Mouse (Mus musculus) kidney, embryonic 15.5 days (tissue): ENCODE data around the gene Syne2. TPM values are rescaled to one million over a fixed set of nuclear protein-coding genes. Genes with fewer than 3 reads are reported as not detected.
"Not testable (repeated sequence)": the region's sequence is repeated elsewhere in the genome, so short reads cannot be mapped to it uniquely, and the experiment has no call there.

Source experiments
- ATAC-seq: fragments of 200-750 bp; cut with Nextera tagmentation; replicated peaks from 2 replicates; pipeline ENCODE4 v1.8.0; 2017; ENCODE audit warnings: moderate TSS enrichment; ENCODE audit not compliant: low FRiP score
- H3K27ac ChIP-seq: fragments of 300-500 bp; sonication (generic); 2 replicates; pipeline ENCODE4 v1.5.1; 2015; ENCODE audit warnings: mild to moderate bottlenecking, inconsistent platforms
- H3K27me3 ChIP-seq: fragments of 300-500 bp; sonication (generic); 2 replicates; pipeline ENCODE4 v1.6.1; 2015; ENCODE audit warnings: inconsistent platforms
- H3K36me3 ChIP-seq: fragments of 300-500 bp; sonication (generic); 2 replicates; pipeline ENCODE4 v1.6.1; 2015; ENCODE audit warnings: inconsistent platforms
- H3K4me1 ChIP-seq: fragments of 300-500 bp; sonication (generic); 2 replicates; pipeline ENCODE4 v1.6.1; 2015; ENCODE audit warnings: inconsistent platforms
- H3K4me2 ChIP-seq: fragments of 300-500 bp; sonication (generic); 2 replicates; pipeline ENCODE4 v1.6.1; 2015; ENCODE audit warnings: moderate library complexity, mild to moderate bottlenecking, inconsistent platforms
- H3K4me3 ChIP-seq: fragments of 300-500 bp; sonication (generic); replicated peaks from 2 replicates; pipeline ENCODE4 v1.5.1; 2015; ENCODE audit warnings: mild to moderate bottlenecking, inconsistent platforms
- H3K9ac ChIP-seq: fragments of 300-500 bp; sonication (generic); 2 replicates; pipeline ENCODE4 v1.6.1; 2015; ENCODE audit warnings: mild to moderate bottlenecking, inconsistent platforms
- H3K9me3 ChIP-seq: fragments of 300-500 bp; sonication (generic); replicated peaks from 2 replicates; pipeline ENCODE4 v1.6.1; 2016; ENCODE audit warnings: inconsistent platforms
- WGBS: fragments of 180-500 bp; shearing (Covaris S2); methylation state at CpG from one replicate; pipeline ENCODE4 v1.1.7; 2015; ENCODE audit warnings: mixed read lengths; 5-methylcytosine and 5-hydroxymethylcytosine counted together
- polyA plus RNA-seq: library from polyadenylated mRNA; unstranded; fragments of >200 nt; fragmentation: Nextera tagmentation; extraction: Ambion mirVana; gene quantifications from 2 replicates; pipeline ENCODE4 v1.2.1, GENCODE M21; 2015

The Syne2 gene
- 60.2 and 60.9 TPM in 2 replicates for polyA plus RNA-seq

DNA sequence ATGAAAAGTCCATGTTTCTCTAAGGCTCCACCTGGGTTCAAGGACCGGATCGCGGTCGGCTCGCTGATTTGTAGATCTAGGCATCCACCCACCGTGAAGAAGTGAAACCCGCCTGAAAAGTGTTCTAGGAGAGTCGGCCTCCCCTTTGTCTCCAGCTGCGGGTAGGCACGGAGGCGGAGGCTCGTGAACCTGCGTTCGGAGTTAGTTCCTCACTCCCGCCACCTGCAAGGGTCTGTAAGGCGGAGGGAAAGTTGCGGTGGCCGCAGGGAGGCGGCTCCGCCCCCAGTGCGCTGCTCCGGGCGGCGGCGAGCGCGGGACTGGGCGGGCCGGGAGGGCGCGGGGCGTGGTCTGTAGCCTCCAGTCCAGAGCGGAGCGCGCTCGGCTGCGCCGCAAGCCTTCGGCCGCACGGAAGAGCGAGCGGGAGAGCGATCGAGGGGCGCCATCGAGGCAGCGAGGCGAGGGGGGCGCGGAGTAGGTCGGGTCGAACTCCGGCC, at the start of gene Syne2:
Gene Syne2 (plus strand): TSS at position 176 of the 494 bp plus-strand sequence.
- Histone ChIP-seq H3K27me3 (peaks cover 17% of the 10 kb centered on the region; the same call in 1 of the 2 replicates), H3K27ac (peak within 1 kb of the TSS; percentile 87), H3K4me1 (peaks cover 30% of the 10 kb centered on the region), H3K4me3 (peak within 1 kb of the TSS; percentile 93), H3K36me3 (no peaks in the 10 kb centered on the region), H3K9ac (peak within 1 kb of the TSS; percentile 93), H3K9me3 (no peaks in the 10 kb centered on the region), H3K4me2 (peak within 1 kb of the TSS; percentile 77)
- 0% methylated on average over 51 of the region's 54 CpGs for WGBS
- ATAC-seq, result peak; percentile 94

DNA sequence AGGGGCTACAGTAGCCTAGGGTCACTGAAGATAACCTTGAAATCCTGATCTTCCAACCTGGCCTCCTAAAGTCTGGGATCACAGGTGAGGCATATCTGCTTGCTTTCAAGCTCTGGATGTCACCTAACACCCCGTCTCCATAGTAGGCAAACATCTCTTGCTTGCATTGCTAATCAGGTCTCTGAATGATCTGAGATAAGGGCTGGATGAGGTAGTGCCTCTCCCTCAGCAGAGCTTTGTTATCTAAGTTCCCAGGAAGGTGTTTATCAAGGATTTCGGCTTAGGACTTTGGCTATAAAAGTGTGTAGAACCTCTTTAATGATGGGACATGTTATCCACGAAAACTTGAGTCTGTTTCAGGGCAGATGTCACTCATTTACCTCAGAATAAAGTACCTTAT, 46.5 kb upstream of the Syne2 start:
- WGBS, result 56% methylated on average over 3 of the region's 3 CpGs
- Histone ChIP-seq H3K27me3 (no peaks in the 10 kb centered on the region), H3K36me3 (no peaks in the 10 kb centered on the region), H3K9me3 (no peaks in the 10 kb centered on the region), H3K4me2 (no peak overlapping the region), H3K9ac (no peak overlapping the region), H3K4me3 (no peak overlapping the region), H3K4me1 (peaks cover 9% of the 10 kb centered on the region), H3K27ac (no peak overlapping the region)
- ATAC-seq, result no peak

DNA sequence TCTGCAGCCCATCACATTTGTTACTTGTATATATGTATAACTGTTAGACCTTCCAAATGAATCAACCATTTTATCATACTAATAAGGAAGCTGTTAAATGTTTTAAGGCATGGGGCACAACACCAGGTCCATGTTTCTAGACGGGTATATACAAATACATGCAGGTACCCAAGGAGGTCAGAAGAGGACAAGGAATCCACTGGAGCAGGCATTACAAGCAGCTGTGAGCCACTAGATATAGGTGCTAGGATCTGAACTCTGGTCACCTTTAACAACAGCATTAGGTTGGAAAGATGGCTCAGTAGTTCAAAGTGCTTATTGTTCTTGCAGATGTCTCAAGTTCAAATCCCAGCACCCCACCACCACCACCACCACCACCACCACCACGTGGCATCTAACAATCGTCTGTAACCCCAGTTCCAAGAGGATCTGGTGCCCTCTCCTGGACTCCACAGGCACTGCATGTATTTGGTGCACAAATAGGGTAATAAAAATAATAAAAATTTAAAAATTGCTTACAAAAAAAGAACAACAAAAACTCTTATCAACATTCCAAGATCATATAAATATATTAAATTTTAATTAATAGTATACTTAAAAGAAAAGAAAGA, 45.4 kb upstream of the Syne2 start:
- Histone ChIP-seq H3K9ac (no peak overlapping the region), H3K4me1 (no peaks in the 10 kb centered on the region), H3K4me2 (no peak overlapping the region), H3K4me3 (no peak overlapping the region), H3K9me3 (no peaks in the 10 kb centered on the region), H3K36me3 (no peaks in the 10 kb centered on the region), H3K27me3 (no peaks in the 10 kb centered on the region), H3K27ac (no peak overlapping the region)
- 35% methylated on average over 3 of the region's 3 CpGs for WGBS
- no peak for ATAC-seq

DNA sequence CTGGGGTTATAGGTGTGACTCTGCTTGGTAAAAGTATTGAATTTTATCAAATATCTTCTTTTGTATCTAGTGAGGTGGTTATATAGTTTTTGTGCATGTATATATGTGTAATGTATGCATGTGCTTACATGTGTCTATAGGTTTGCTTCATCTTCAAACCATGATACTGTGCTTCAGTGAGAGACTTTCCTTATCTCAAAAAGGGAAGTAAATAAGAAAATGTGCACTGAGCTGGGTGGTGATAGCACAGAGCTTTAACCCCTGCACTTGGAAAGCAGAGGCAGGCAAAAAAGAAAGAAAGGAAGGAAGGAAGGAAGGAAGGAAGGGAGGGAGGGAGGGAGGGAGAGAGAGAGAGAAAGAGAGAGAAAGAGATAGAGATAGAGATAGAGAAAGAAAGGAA, 36.5 kb upstream of the Syne2 start:
- H3K36me3 ChIP-seq, result no peaks in the 10 kb centered on the region
- H3K9ac ChIP-seq, result no peak overlapping the region
- no peaks in the 10 kb centered on the region for H3K9me3 ChIP-seq
- H3K4me1 ChIP-seq, result 0 out of 2 replicates have a peak, but pooled peaks cover 2% of the 10 kb centered on the region
- H3K27ac ChIP-seq, result no peak overlapping the region
- H3K27me3 ChIP-seq, result no peaks in the 10 kb centered on the region
- no peak overlapping the region for H3K4me3 ChIP-seq
- no peak for ATAC-seq
- H3K4me2 ChIP-seq, result no peak overlapping the region

DNA sequence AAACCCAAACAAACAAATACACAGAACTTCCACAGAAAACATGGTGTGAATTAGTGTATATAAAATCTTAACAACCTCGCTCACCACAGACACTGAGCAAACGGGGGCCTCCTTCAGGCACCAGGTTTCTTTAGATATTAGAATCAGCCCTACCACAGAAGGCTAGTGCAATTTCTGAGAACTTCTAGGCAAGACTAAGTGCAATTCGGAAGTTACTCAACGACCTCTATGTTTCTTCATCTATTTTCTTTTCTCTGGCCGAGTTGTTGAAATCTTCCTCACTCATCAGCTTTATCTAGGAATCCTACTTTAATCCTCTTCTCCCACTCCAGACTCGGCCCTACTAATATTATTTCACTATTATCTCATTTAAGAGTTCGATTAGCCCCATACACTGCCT, 35.9 kb upstream of the Syne2 start:
- Histone ChIP-seq H3K9ac (no peak overlapping the region), H3K9me3 (no peaks in the 10 kb centered on the region), H3K4me3 (no peak overlapping the region), H3K36me3 (no peaks in the 10 kb centered on the region), H3K4me1 (0 out of 2 replicates have a peak, but pooled peaks cover 2% of the 10 kb centered on the region), H3K27me3 (no peaks in the 10 kb centered on the region), H3K27ac (no peak overlapping the region), H3K4me2 (no peak overlapping the region)
- ATAC-seq, result no peak
- 86% methylated on average over 7 of the region's 7 CpGs for WGBS

DNA sequence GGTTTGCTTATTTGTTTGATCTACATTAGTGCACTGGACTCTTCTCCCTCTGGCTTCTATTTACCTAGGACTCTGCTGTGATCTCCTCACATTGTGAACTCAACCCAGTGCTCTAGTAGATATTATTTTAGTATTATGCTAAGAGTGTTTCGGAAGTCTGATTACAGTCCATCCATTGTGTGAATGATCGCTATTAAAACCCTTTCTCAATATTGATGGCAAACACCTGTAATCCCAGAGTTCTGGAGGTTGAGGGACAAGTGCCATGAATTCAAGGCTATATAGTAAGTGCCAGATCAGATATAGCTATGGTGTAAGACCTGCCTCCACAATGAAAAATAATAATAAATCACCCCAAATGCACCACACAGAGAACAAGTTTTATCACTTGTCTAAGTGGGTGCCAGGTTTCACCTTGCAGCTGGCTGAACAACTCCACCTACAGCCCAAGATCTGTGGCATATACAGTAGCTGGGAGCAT, 33.6 kb upstream of the Syne2 start:
- Histone ChIP-seq H3K4me3 (no peak overlapping the region), H3K4me2 (no peak overlapping the region), H3K36me3 (no peaks in the 10 kb centered on the region), H3K27me3 (no peaks in the 10 kb centered on the region; the same call in 1 of the 2 replicates), H3K9me3 (no peaks in the 10 kb centered on the region), H3K4me1 (0 out of 2 replicates have a peak, but pooled peaks cover 2% of the 10 kb centered on the region), H3K9ac (no peak overlapping the region), H3K27ac (no peak overlapping the region)
- 83% methylated on average over 2 of the region's 2 CpGs for WGBS
- ATAC-seq, result no peak

DNA sequence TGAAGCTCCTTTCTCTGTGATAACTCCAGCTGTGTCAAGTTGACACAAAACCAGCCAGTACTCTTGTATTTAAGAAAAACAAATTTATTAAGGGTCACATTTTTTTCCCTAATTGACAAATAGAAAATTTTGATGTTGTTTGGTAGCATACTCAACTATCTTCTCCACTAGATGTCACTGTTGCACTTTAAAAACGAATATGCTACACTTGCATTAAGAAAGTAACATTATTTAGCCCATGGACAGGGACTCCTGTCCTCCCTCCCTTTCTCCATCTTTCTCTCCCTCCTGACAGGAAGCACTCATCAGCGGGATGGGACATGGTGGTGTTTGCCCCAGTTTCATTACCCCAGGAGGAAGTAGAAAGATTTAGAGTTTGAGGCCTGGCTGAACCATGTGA, 31.3 kb upstream of the Syne2 start:
- not testable (repeated sequence) for H3K27me3 ChIP-seq, H3K9ac ChIP-seq, H3K4me2 ChIP-seq, H3K4me3 ChIP-seq, H3K4me1 ChIP-seq, H3K36me3 ChIP-seq, H3K9me3 ChIP-seq, H3K27ac ChIP-seq
- 4% methylated on average over 2 of the region's 2 CpGs for WGBS
- 0 out of 2 replicates have a peak, but pooled peaks have one; percentile 60 for ATAC-seq

DNA sequence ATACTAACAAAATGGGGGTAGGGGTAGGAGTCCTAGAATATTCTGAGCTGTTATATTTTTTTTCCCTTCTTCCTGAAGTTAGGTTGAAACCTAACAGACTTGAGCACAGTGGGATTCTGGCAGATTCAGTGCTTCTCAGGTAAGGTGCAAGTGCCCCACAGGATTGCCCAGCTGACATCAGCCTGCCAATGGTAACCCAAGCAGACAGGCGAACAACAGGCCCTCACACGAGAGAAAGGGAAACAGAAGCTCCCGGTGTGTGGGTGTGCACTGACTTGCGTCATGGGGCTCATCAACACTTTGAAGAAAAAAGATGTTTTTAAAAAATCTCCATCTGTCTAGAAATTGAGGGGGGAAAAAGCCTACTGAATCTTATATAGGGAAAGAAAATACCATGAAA, 28.5 kb upstream of the Syne2 start:
- WGBS, result 52% methylated on average over 4 of the region's 4 CpGs
- H3K9me3 ChIP-seq, result no peaks in the 10 kb centered on the region
- ATAC-seq, result no peak

DNA sequence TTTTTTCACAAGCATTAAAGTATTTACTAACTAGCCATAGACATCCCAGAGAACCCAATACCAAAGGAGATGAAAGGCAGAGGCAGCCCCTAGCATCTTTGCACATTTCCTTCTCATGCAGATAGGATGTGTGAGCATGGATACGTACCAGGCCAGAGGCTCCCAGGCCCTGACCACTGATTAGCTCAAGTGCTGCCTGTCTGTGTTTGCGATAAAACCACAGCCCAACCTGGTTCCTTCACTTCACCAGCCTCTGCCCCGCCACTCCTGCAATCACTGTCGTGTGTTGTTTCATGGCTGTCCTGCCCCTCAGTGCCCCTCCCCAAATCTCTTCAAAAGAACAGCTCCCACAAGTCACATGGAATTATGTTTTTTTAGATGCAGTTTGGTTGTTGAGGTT, 23.4 kb upstream of the Syne2 start:
- ATAC-seq, result no peak
- Histone ChIP-seq H3K27ac (no peak overlapping the region), H3K9me3 (0 out of 2 replicates have a peak, but pooled peaks cover 3% of the 10 kb centered on the region), H3K4me2 (no peak overlapping the region), H3K27me3 (no peaks in the 10 kb centered on the region), H3K9ac (no peak overlapping the region), H3K4me3 (no peak overlapping the region), H3K4me1 (no peaks in the 10 kb centered on the region), H3K36me3 (no peaks in the 10 kb centered on the region)
- WGBS, result 74% methylated on average over 4 of the region's 4 CpGs

More for the DNA sequence above, 28.5 kb upstream of the Syne2 start:
- H3K4me3 ChIP-seq, result no peak overlapping the region
- no peak overlapping the region for H3K9ac ChIP-seq
- no peak overlapping the region for H3K27ac ChIP-seq
- H3K4me1 ChIP-seq, result 0 out of 2 replicates have a peak, but pooled peaks cover 2% of the 10 kb centered on the region
- no peaks in the 10 kb centered on the region for H3K36me3 ChIP-seq
- no peaks in the 10 kb centered on the region; the same call in 1 of the 2 replicates for H3K27me3 ChIP-seq
- H3K4me2 ChIP-seq, result no peak overlapping the region

DNA sequence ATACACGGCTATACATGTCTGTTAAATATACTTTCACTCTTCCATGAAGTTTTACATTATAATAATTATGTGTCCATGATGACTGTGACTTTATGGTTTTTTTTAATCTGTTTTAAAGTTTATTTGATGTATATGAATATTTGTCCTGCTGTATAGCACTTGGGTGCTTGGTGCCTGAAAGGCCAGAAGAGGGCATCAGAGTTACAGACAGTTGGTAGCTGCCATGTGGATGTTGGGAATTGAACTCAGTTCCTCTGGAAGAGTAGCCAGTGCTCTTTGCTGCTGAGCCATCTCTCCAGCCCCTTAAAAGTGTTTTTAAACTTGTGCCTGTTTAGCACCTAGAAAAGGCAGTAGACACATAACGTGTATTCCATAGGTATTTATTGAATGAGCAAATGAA, 21.4 kb upstream of the Syne2 start:
- ATAC-seq, result no peak
- Histone ChIP-seq H3K27ac (no peak overlapping the region), H3K36me3 (no peaks in the 10 kb centered on the region), H3K4me1 (no peaks in the 10 kb centered on the region), H3K4me3 (no peak overlapping the region), H3K9me3 (0 out of 2 replicates have a peak, but pooled peaks cover 3% of the 10 kb centered on the region), H3K9ac (no peak overlapping the region), H3K4me2 (no peak overlapping the region), H3K27me3 (no peaks in the 10 kb centered on the region)
- WGBS, result 80% methylated on average over 2 of the region's 2 CpGs

DNA sequence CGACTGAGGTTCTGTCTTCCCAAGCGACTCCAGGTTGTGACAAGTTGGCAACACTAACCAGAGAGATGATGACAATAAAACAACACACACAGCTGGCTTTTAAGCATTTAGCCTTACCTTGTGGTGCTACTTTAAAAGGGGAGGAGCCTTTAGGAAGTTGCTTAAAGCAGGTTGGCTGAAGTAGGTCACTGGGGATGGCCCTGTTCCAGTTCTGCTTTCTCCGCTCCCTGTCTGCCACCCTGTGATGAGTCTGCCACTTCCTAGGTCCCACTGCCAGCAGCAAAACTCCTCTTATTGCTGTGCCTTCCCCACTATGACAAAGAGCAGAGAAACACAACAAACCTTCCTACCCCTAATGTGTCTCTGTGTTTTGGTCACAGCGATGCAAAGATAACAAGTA, 11.7 kb upstream of the Syne2 start:
- no peak for ATAC-seq
- Histone ChIP-seq H3K27ac (no peak overlapping the region), H3K9ac (no peak overlapping the region), H3K36me3 (no peaks in the 10 kb centered on the region), H3K4me1 (no peaks in the 10 kb centered on the region), H3K4me3 (no peak overlapping the region), H3K27me3 (no peaks in the 10 kb centered on the region), H3K9me3 (no peaks in the 10 kb centered on the region), H3K4me2 (no peak overlapping the region)
- WGBS, result 79% methylated on average over 4 of the region's 4 CpGs

DNA sequence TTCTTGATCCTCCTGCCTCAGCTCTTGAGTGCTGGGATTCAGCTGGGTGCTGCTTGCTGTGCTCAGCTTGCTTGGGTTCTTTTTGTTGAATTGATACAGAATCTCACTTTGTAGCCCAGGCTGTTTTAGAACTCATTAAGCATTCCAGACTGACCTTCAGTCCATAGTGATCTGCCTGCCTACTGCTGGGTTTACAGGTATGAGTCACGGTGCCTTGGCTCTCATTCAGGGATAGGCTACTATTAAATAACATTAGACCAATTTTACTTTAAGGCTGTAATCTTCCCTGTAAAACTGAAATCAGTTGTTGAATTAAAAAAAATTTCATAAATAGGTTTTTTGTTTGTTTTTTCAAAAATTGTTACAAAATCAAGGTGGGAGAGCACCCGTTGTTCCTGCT, 4.2 kb upstream of the Syne2 start:
- peaks cover 7% of the 10 kb centered on the region; the same call in 1 of the 2 replicates for H3K27me3 ChIP-seq
- no peak overlapping the region for H3K27ac ChIP-seq
- H3K4me3 ChIP-seq, result no peak overlapping the region
- no peaks in the 10 kb centered on the region for H3K36me3 ChIP-seq
- no peak overlapping the region for H3K9ac ChIP-seq
- H3K4me2 ChIP-seq, result no peak overlapping the region
- H3K9me3 ChIP-seq, result no peaks in the 10 kb centered on the region
- WGBS, result 97% methylated on average over 2 of the region's 2 CpGs
- H3K4me1 ChIP-seq, result peaks cover 9% of the 10 kb centered on the region
- ATAC-seq, result no peak
